8 mouse cellular contexts compared by ENCODE assay signal in the genomic region with DNA sequence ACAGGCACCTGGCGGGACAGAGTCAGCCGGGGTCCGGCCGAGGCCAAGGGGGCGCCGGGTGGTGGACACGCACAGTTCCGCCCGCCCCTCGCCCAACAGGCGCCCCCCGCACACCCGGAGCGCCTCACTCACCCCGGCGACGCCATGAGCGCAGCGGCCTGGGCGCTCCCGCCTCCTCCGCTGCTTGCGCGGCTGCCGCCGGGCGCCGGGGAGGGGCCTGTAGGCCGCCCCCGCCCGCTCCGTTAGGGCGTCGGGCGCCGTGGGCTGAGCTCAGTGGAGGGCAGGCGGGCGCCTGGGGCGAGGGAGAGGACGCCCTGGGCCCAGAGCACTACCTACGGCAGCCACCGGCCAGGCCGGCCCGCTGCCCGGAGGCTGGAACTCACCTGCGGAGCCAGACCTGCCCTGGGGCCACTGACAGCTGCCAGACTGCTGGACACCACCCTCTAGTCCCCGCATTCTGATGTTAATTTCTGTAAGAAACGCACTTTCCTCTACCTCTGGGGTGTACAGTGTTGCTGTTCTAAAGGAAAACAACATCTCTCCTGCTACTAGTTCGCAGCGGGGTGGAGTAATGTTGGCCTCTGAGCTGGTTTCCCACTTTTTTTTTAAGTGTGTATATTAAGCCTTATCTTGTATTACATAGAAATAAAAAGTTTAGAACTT. TPM values are rescaled to one million over a fixed set of nuclear protein-coding genes. Genes with fewer than 3 reads are reported as not detected.
DNase-seq lines count a peak whose midpoint lies in the region; ATAC-seq and TF ChIP-seq lines count a peak whose summit lies in the region.

No protein-coding gene starts in this region.

- ATAC-seq in common myeloid progenitor, adult 5-6 weeks (replicated peaks; ENCODE audit: low read depth, poor library complexity, severe bottlenecking), result peak; percentile 82
- ATAC-seq in hindbrain, postnatal 0 days, result peak; percentile 93

- intact Hi-C loops in left cerebral cortex, postnatal 10 days (cut with DNase I), result no loop called here

- H3K36me3 ChIP-seq in hindbrain, postnatal 0 days (ENCODE audit: insufficient read depth, low read length), result no peaks in the 10 kb centered on the region
- peaks cover 17% of the 10 kb centered on the region for H3K36me3 ChIP-seq in megakaryocyte, embryonic 14.5 days (replicated peaks; ENCODE audit: low read length)

- H3K9me3 ChIP-seq in hindbrain, postnatal 0 days (ENCODE audit: low read length), result no peaks in the 10 kb centered on the region
- peaks cover 5% of the 10 kb centered on the region for H3K9me3 ChIP-seq in megakaryocyte, embryonic 14.5 days

- peak; percentile 67 for DNase-seq in adipocyte (ENCODE audit: low spot score)
- peak; percentile 63 to 80 for DNase-seq in gastrocnemius, adult 8-10 months (ENCODE audit: low spot score in 2 of 2)
- DNase-seq in hindbrain, postnatal 0 days (ENCODE audit: low spot score), result peak; percentile 82
- DNase-seq in left cerebral cortex, postnatal 10 days (ENCODE audit: extremely low spot score in 1 of 2, low spot score in 2 of 2), result peak; percentile 20 to 87
- DNase-seq in right cerebral cortex, adult 2 months (ENCODE audit: low spot score in 2 of 2), result peak; percentile 64 to 75
- peak; percentile 75 for DNase-seq in urinary bladder, postnatal 14 days (ENCODE audit: low spot score)

- TF ChIP-seq CTCF in hindbrain, postnatal 0 days (IDR thresholded peaks at IDR 0.05; ENCODE audit: low read depth), result no peak

- H3K27ac ChIP-seq in hindbrain, postnatal 0 days, result peak overlapping the region; percentile 94

- peak overlapping the region; percentile 86 for H3K4me2 ChIP-seq in hindbrain, postnatal 0 days (ENCODE audit: low read depth, low read length)

- under 1% methylated on average over 34 of the region's 50 CpGs for WGBS in hindbrain, postnatal 0 days

- peak overlapping the region; percentile 88 for H3K4me3 ChIP-seq in hindbrain, postnatal 0 days (ENCODE audit: low read length)
- peak overlapping the region; percentile 95 for H3K4me3 ChIP-seq in megakaryocyte, embryonic 14.5 days (replicated peaks)

- 0 out of 2 replicates have a peak, but pooled peaks cover 7% of the 10 kb centered on the region for H3K4me1 ChIP-seq in hindbrain, postnatal 0 days (ENCODE audit: insufficient read depth, low read length)
- peaks cover 53% of the 10 kb centered on the region for H3K4me1 ChIP-seq in megakaryocyte, embryonic 14.5 days

- no peaks in the 10 kb centered on the region for H3K27me3 ChIP-seq in hindbrain, postnatal 0 days (ENCODE audit: insufficient read depth, low read length)
- no peaks in the 10 kb centered on the region for H3K27me3 ChIP-seq in megakaryocyte, embryonic 14.5 days (replicated peaks)

- peak overlapping the region; percentile 96 for H3K9ac ChIP-seq in hindbrain, postnatal 0 days (replicated peaks; ENCODE audit: low read length)

RNA-seq across cellular contexts. Expression of a gene that starts 21.1 kb away (rescaled TPM):
- 7.4 and 10.5 TPM in 2 replicates for total RNA-seq in common myeloid progenitor, adult 5-6 weeks (2017)
- total RNA-seq in gastrocnemius, adult 8-10 months (2022), result 10 to 100 TPM; 46.2 to 52.2 (median 48.2) TPM
- total RNA-seq in hindbrain, postnatal 0 days (2014; rRNA removed), result 58.4 and 61.5 TPM in 2 replicates
- polyA plus RNA-seq in hindbrain, postnatal 0 days (2015; fragmentation: Nextera tagmentation; extraction: Ambion mirVana), result 30.7 and 32.8 TPM in 2 replicates
- total RNA-seq in left cerebral cortex, postnatal 10 days (2021), result 10 to 100 TPM; 49.2 to 55.0 TPM
- 6.8 and 10.2 TPM in 2 replicates for polyA plus RNA-seq in megakaryocyte, embryonic 14.5 days (2012; ENCODE audit: insufficient read depth, low replicate concordance)

RNA-seq across cellular contexts. Expression of a gene that starts 25.6 kb away (rescaled TPM):
- 38.7 and 82.1 TPM in 2 replicates for total RNA-seq in common myeloid progenitor, adult 5-6 weeks (2017)
- 100 to 1,000 TPM in 3 of 4 experiments, 10 to 100 TPM in 1; 98.9 to 119 (median 108) TPM for total RNA-seq in gastrocnemius, adult 8-10 months (2022)
- 53.9 and 56.4 TPM in 2 replicates for total RNA-seq in hindbrain, postnatal 0 days (2014; rRNA removed)
- 230 and 234 TPM in 2 replicates for polyA plus RNA-seq in hindbrain, postnatal 0 days (2015; fragmentation: Nextera tagmentation; extraction: Ambion mirVana)
- total RNA-seq in left cerebral cortex, postnatal 10 days (2021), result 100 to 1,000 TPM in 1 of 2 experiments, 10 to 100 TPM in 1; 95.4 to 101 TPM
- 173 and 222 TPM in 2 replicates for polyA plus RNA-seq in megakaryocyte, embryonic 14.5 days (2012; ENCODE audit: insufficient read depth, low replicate concordance)

RNA-seq across cellular contexts. Expression of a gene that starts 47.2 kb away (rescaled TPM):
- 72.8 and 77.1 TPM in 2 replicates for total RNA-seq in common myeloid progenitor, adult 5-6 weeks (2017)
- total RNA-seq in gastrocnemius, adult 8-10 months (2022), result 10 to 100 TPM; 10.3 to 13.1 (median 12.2) TPM
- 74.3 and 81.7 TPM in 2 replicates for total RNA-seq in hindbrain, postnatal 0 days (2014; rRNA removed)
- polyA plus RNA-seq in hindbrain, postnatal 0 days (2015; fragmentation: Nextera tagmentation; extraction: Ambion mirVana), result 122 and 123 TPM in 2 replicates
- 10 to 100 TPM; 86.9 to 89.1 TPM for total RNA-seq in left cerebral cortex, postnatal 10 days (2021)
- 63.4 and 117 TPM in 2 replicates for polyA plus RNA-seq in megakaryocyte, embryonic 14.5 days (2012; ENCODE audit: insufficient read depth, low replicate concordance)

Comparison
In these comparisons a context has a peak if more than half of its experiments do, and no peak if none do; other contexts are left out.
1. Peak in every context shown above with its lines: DNase-seq, ATAC-seq, H3K4me3 ChIP-seq and H3K27ac ChIP-seq.